Mouse (Mus musculus) embryonic fibroblast, embryonic 13.5 days (primary cell): ENCODE measurements around the gene Gm5767.

ENCODE experiments used
- CTCF ChIP-seq: IDR thresholded peaks from 2 replicates; pipeline ENCODE4 v1.5.1; 2011; ENCODE audit warnings: mild to moderate bottlenecking, control low read depth, low read length, moderate library complexity, borderline replicate concordance; ENCODE audit not compliant: insufficient read depth
- POLR2A ChIP-seq: IDR thresholded peaks from 2 replicates; pipeline ENCODE4 v1.6.1; 2011; ENCODE audit warnings: low read depth, mild to moderate bottlenecking, control low read depth, low read length, moderate library complexity

DNA sequence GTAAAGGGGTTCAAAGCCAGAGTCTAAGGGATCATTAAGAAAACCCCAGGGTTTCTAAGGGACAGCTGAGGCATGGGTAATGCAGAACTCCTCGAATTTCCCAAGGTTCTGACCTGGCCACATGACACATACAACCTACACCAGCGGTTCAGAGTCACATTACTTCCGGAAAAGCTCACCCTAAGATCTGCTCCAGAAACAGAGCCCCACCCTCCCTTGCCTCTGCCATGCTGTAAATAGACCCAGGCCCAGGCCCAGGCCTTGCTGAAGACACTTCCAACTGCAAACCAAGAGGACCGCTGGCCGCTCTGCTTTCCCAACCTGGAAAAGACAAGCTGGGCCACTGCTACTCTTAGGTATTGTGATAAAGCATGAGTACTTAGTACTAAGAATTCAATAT, 34.3 kb downstream of the Gm5767 start:
- TF ChIP-seq CTCF, result no peak
- TF ChIP-seq POLR2A, result no peak
